Mouse (Mus musculus): Measurements from ENCODE around the gene Apoa2.

Gene Apoa2

GRCm38 (mm10) chr1:171258921-171259320 lies 34.1 kb downstream of the Apoa2 start:
- no peak for DNase-seq (ENCODE audit: extremely low spot score, low read depth, low spot score)

- DNase-seq (ENCODE audit: extremely low spot score, low read depth, low spot score) = no peak
These were observed 35.5 kb downstream of the Apoa2 start for GRCm38 (mm10) chr1:171260316-171260715.

GRCm38 (mm10) chr1:171262594-171263130 lies 37.8 kb downstream of the Apoa2 start:
- no peak for DNase-seq (ENCODE audit: extremely low spot score, low read depth, low spot score)

GRCm38 (mm10) chr1:171263185-171263611 lies 38.3 kb downstream of the Apoa2 start:
- DNase-seq (ENCODE audit: extremely low spot score, low read depth, low spot score) = no peak

GRCm38 (mm10) chr1:171263666-171264461 lies 39.0 kb downstream of the Apoa2 start:
- no peak for DNase-seq (ENCODE audit: extremely low spot score, low read depth, low spot score)

- DNase-seq (ENCODE audit: extremely low spot score, low read depth, low spot score) = no peak
These were observed 41.3 kb downstream of the Apoa2 start for GRCm38 (mm10) chr1:171265971-171266744.

- DNase-seq (ENCODE audit: extremely low spot score, low read depth, low spot score) = no peak
These were observed 43.5 kb downstream of the Apoa2 start for GRCm38 (mm10) chr1:171268341-171268740.

GRCm38 (mm10) chr1:171269848-171270572 lies 45.2 kb downstream of the Apoa2 start, which contains the start of gene B4galt3:
TSS of gene B4galt3 (plus strand) at chr1:171270328.
- peak; percentile 42 for DNase-seq (ENCODE audit: extremely low spot score, low read depth, low spot score)

GRCm38 (mm10) chr1:171270573-171270900 lies 45.7 kb downstream of the Apoa2 start:
- no peak for DNase-seq (ENCODE audit: extremely low spot score, low read depth, low spot score)

- no peak for DNase-seq (ENCODE audit: extremely low spot score, low read depth, low spot score)
These were observed 46.3 kb downstream of the Apoa2 start for GRCm38 (mm10) chr1:171271196-171271595.

- DNase-seq (ENCODE audit: extremely low spot score, low read depth, low spot score) = no peak
These were observed 46.8 kb downstream of the Apoa2 start for GRCm38 (mm10) chr1:171271622-171272021.

GRCm38 (mm10) chr1:171272086-171272485 lies 47.2 kb downstream of the Apoa2 start:
- DNase-seq (ENCODE audit: extremely low spot score, low read depth, low spot score) = no peak

GRCm38 (mm10) chr1:171274171-171274570 lies 49.3 kb downstream of the Apoa2 start:
- DNase-seq (ENCODE audit: extremely low spot score, low read depth, low spot score) = no peak

GRCm38 (mm10) chr1:171275144-171275734 lies 50.4 kb downstream of the Apoa2 start:
- DNase-seq (ENCODE audit: extremely low spot score, low read depth, low spot score) = no peak

Data from hindlimb bud, embryonic 11.5 days (tissue).